Comparison of ENCODE assay signal across 8 mouse cellular contexts in genomic region chr1:186116701-186117488, GRCm38 (mm10). TPM values are rescaled to one million over a fixed set of nuclear protein-coding genes. Genes with fewer than 3 reads are reported as not detected.
DNase-seq lines count a peak whose midpoint lies in the region; ATAC-seq lines count a peak whose summit lies in the region.

Lyplal1 (minus strand) TSS chr1:186117310.

- 6% methylated on average over 44 of the region's 44 CpGs for WGBS in hindbrain, embryonic 14.5 days

- H3K4me2 ChIP-seq in hindbrain, embryonic 14.5 days (replicated peaks), result peak within 1 kb of the TSS; percentile 70

- H3K4me1 ChIP-seq in hindbrain, embryonic 14.5 days (replicated peaks; ENCODE audit: control insufficient read depth, insufficient read depth, low read length), result peaks cover 4% of the 10 kb centered on the region

- H3K27me3 ChIP-seq in hindbrain, embryonic 14.5 days (ENCODE audit: control insufficient read depth, insufficient read depth, low read length), result no peaks in the 10 kb centered on the region

- DNase-seq in T-cell, adult 2 months (ENCODE audit: low spot score), result peak; percentile 53
- peak; percentile 99 for DNase-seq in cerebellum, postnatal 14 days
- DNase-seq in frontal cortex, postnatal 36 days (ENCODE audit: low spot score in 2 of 2), result peak; percentile 91 to 96
- DNase-seq in hindbrain, embryonic 14.5 days (ENCODE audit: low spot score), result peak; percentile 98
- peak; percentile 92 to 93 for DNase-seq in layer of hippocampus, postnatal 36 days
- peak; percentile 95 for DNase-seq in lung, postnatal 25 days (ENCODE audit: low spot score)
- peak; percentile 98 for DNase-seq in retina, embryonic 14.5 days (ENCODE audit: low spot score)
- peak; percentile 56 to 66 for DNase-seq in thymus, postnatal 36 days

- peak; percentile 95 for ATAC-seq in hindbrain, embryonic 14.5 days (ENCODE audit: low FRiP score)

- peak within 1 kb of the TSS; percentile 91 for H3K27ac ChIP-seq in hindbrain, embryonic 14.5 days

- H3K4me3 ChIP-seq in hindbrain, embryonic 14.5 days (replicated peaks; ENCODE audit: low read length), result peak within 1 kb of the TSS; percentile 63

- H3K9me3 ChIP-seq in hindbrain, embryonic 14.5 days (ENCODE audit: control insufficient read depth, low read length), result no peaks in the 10 kb centered on the region

- peaks cover 2% of the 10 kb centered on the region; the same call in 1 of the 2 replicates for H3K36me3 ChIP-seq in hindbrain, embryonic 14.5 days (replicated peaks; ENCODE audit: control insufficient read depth, insufficient read depth)

- peak within 1 kb of the TSS; percentile 90 for H3K9ac ChIP-seq in hindbrain, embryonic 14.5 days

RNA-seq across cellular contexts. Expression of gene Lyplal1, which starts in this region (rescaled TPM):
- polyA plus RNA-seq in hindbrain, embryonic 14.5 days (2014; fragmentation: Nextera tagmentation; extraction: Ambion mirVana), result 18.3 and 18.4 TPM in 2 replicates
- 10 to 100 TPM in 1 of 2 experiments, 1 to 10 TPM in 1; 8.4 to 12.9 TPM for total RNA-seq in layer of hippocampus, postnatal 36 days (2021)

Comparison
In these comparisons a context has a peak if more than half of its experiments do, and no peak if none do; other contexts are left out.
1. Peak in every context shown above with its lines: DNase-seq, ATAC-seq, H3K4me3 ChIP-seq and H3K27ac ChIP-seq.